Mouse (Mus musculus): Measurements from ENCODE around the gene Nfatc2.

Gene Nfatc2

DNA sequence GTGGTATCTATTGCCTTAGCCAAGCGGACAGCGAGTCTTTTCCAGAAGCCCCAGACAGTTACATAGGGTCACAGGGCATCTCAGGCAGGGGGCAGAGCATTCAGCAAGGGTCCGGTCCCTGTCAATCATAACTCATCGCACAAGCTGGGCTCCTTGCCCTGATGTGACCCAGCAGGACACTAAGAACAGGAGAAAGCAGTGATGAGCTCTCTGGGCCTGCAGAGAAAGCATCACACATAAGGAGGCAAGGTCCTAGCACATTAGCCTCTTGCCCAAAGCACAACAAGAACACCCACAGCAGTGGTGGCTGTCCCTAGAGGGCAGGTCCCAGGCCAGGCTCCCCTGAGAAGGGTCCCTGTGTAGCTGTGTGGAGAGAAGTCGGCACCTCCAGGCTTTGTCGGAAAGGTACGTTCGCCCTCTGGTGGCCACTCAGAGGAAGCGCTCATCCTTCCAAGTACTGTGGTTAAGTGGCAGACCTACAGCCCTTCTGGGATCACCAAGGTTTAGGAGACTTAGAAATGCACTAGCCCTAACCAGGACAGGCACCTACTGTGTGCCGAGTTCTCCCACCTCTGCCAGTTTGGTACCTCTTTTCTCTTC lies 156.1 kb downstream of the Nfatc2 start:
- DNase-seq (ENCODE audit: extremely low spot score, low spot score) = peak; percentile 75

DNA sequence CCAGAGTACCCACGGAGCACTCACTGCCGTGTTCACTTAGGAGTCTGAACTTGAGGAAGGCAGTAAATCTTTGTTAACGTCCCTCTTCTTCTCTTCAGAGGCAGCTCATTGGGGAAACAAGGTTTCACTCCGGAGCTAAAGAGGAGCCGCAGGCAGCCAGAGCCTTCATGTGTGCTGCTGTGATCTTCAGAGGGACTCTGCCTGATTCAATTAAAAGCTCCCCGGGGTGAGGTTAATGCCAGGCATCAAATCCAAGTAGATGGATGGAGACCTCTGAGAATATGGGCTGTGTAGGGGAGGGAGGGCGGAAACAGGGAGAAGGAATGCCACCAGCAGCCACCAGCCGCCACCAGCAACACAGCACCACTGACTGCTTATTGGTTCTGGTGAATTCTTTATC lies 157.3 kb downstream of the Nfatc2 start:
- DNase-seq (ENCODE audit: extremely low spot score, low spot score) = no peak

- no peak for DNase-seq (ENCODE audit: extremely low spot score, low spot score)
Measured at GRCm38 (mm10) chr2:168441494-168441893, 160.0 kb downstream of the Nfatc2 start.

- no peak for DNase-seq (ENCODE audit: extremely low spot score, low spot score)
Measured at GRCm38 (mm10) chr2:168440918-168441328, 160.5 kb downstream of the Nfatc2 start.

DNA sequence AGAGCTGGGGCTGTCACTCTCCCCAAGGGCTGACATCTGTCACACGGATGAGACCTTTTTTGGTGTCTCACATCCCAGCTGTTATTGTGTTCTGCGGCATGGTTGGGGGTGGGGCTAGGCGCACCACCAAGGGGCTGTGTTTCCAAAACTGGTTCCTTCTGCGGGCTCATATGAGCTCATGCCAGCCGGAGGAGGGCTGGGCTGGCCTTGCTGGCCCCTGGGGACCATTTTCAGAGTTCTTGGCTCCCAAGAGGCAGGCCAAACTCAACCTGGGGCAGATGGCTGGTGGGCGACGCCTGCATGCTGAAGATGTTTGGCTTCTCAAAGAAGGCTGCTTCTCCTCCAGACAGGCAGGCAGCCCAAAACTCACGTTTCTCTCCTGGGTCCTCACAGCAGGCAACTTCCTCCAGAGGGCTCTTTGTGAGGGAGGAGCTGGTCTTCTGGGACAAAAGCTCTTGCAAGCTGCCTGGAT lies 162.4 kb downstream of the Nfatc2 start:
- DNase-seq (ENCODE audit: extremely low spot score, low spot score) = no peak

DNA sequence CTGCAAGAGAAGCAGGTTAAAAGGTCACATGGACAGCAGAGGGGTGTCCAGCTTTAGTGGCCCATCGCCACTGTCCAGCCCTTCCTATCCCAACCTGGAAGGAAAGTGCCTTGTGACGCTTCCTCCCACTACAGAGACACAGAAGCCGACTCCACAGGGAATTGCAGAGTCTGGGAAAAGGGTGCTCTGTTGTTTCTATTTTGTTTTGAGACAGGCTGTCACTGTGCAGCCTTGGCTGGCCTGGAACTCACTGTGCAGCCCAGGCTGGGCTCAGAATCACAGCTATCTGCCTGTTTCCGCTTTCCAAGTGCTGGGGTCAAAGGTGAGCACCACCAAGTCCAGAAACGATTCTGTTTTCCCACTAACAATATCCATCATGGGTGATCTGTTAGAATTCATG lies 167.3 kb downstream of the Nfatc2 start:
- DNase-seq (ENCODE audit: extremely low spot score, low spot score) = no peak

DNA sequence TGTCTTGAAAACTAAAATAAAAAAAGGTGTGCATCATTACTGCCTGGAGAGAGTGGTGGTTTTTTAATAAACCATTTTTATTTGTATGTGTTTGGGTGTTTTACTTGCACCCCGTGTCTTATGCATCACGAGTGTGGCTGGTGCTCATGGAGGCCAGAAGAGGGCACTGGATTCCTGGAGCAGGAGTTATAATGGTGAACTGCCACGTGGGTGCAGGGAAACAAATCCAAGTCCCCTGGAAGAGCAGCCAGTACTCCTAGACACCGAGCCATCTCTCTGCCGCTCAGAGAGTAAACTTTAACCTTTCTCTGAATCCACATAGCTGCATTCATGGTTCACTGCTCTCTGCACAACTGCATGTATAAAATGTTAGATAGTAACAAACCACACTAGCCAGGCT lies 168.1 kb downstream of the Nfatc2 start:
- no peak for DNase-seq (ENCODE audit: extremely low spot score, low spot score)

GRCm38 (mm10) chr2:168432394-168432793 lies 169.1 kb downstream of the Nfatc2 start:
- no peak for DNase-seq (ENCODE audit: extremely low spot score, low spot score)

DNA sequence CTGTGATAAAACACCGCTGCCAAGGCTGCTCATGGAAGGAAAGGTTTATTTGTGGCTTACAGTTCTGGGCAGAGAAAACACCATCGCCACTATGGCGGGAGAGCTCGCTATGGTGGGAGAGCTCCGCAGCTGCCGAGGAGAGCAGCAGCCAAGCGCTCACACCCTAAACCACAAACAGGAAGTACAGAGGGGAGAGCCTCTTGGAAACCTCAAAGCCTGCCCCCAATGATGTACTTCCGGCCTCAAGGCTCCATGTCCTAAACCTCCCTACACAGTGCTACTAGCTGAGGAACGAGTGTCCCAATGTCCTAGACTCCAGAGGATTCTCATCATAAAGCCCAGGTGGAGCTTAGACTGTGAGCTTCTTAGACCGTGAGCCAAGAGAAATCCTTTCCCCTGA lies 171.9 kb downstream of the Nfatc2 start:
- DNase-seq (ENCODE audit: extremely low spot score, low spot score) = no peak

DNA sequence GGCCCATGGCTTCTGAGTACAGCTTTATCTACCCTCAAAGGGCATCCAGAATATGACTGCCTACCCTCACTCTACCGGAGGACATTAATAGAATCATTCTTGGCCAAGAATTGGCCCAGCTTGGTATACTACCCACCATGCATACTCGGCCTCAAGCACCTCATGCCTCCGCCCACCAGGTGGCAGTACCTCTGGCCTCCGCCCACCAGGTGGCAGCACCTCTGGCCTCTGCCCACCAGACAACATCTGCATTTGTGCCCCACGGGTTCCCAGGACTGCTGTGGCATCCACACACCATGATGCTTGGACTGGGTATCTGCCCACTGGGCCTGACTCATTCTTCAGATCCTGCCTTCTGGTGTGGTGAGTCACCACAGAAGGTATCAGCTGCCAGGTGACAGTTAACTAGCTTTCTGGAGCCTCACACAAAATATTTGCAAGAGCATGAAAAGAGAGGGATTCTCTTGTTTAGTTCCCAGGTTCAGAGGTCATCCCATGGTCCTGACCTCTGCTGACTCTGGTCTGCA lies 173.0 kb downstream of the Nfatc2 start:
- no peak for DNase-seq (ENCODE audit: extremely low spot score, low spot score)

Measured in neural tube, embryonic 10.5 days (tissue).